Mouse (Mus musculus) lung, postnatal 25 days (tissue): ENCODE data around the gene Nudt7.

ENCODE experiments used
- DNase-seq: peaks from one replicate; pipeline ENCODE4 v3.0.0; 2022; ENCODE audit warnings: low spot score

Nudt7 gene

DNA sequence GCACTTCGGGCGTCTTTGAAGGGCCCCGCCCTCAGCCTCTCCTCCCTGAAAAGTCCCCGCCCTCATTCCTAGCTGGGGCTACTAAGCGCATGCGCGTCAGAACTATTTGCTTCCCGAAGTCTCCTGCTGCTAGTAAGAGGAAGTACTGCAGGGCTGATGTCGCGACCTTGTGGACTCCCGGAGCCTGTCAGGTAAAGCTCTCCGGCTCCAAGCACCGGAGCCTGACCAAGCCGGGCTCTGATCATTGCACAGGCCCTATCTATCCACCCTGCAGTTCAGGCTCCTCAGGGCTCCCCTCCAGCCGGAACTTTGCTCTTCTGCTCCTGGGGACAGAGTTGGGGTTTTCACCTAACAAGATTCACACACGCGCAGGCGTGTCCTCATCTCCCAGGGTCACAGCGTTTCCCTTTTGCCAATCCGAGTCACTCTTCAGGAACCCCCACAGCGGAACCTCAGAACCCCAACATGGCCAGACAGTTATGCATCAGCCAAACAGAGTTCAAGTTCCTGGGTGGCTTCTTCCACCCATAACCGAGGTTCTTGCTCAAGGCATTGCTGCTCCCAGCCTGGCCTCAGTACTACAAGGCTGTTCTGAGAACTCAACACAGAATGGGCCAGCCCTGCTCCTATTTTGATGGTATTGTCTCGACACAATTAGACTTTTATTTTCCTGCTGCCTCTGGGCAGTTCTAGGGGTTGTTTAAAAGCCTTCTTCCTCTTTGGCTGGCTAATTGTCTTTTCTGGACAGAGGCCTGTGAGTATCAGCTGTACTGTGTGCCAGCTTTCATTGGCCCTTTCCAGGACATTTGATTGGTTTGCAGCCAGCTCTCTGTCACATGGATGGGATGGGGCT is at the start of gene Nudt7:
Gene Nudt7, plus strand, starts transcription at position 48 of the 853 bp plus-strand sequence.
- peak; percentile 95 for DNase-seq

DNA sequence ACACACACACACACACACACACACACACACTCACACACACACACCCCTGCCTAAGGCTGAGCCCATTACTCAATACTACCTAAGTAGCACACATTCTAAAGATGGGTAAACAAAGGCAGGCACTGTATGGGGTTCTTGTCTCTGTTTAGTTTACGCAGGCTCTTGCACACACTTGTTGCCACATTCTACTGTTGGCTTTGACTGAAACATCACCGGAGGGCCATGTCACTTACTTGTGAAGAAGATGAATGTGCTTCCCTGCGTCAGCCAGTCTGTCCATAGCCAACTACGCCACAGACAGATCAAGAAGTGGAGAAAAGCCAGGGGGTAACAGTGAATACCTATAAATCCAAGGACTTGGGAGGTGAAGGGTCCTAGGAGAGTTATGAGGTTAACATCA is 45.4 kb upstream of the Nudt7 start:
- no peak for DNase-seq

DNA sequence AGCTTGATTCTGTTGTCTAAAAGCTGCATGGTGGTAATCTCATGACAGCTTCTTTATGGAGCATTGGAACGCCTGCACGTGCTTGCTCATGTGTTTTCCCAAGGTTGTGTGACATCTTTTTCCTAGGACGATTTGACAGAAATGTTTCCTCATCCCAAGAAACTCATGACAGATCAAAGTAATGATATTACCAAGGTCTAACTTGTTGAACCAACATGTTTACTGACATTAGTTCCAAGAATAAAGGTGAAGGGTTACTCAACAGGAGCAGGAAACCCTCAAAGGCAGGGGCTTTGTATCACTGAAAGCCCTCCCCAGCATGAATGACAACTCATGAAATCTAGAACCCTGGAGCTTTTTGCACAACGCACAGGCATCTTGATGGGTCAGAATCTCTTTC is 42.6 kb upstream of the Nudt7 start:
- DNase-seq = no peak

GRCm38 (mm10) chr8:114093321-114093720 is 40.0 kb upstream of the Nudt7 start:
- no peak for DNase-seq

- peak; percentile 7 for DNase-seq
Observed at GRCm38 (mm10) chr8:114094526-114094925, 38.8 kb upstream of the Nudt7 start.

GRCm38 (mm10) chr8:114100561-114101206 is 32.7 kb upstream of the Nudt7 start:
- no peak for DNase-seq

- DNase-seq = no peak
Observed at GRCm38 (mm10) chr8:114103401-114103800, 30.0 kb upstream of the Nudt7 start.

GRCm38 (mm10) chr8:114105971-114106370 is 27.4 kb upstream of the Nudt7 start:
- no peak for DNase-seq

GRCm38 (mm10) chr8:114109365-114110140 is 23.8 kb upstream of the Nudt7 start:
- no peak for DNase-seq

GRCm38 (mm10) chr8:114115076-114115475 is 18.3 kb upstream of the Nudt7 start:
- no peak for DNase-seq

- no peak for DNase-seq
Observed at GRCm38 (mm10) chr8:114116049-114116448, 17.3 kb upstream of the Nudt7 start.

- DNase-seq = no peak
Observed at GRCm38 (mm10) chr8:114117439-114117838, 15.9 kb upstream of the Nudt7 start.

- no peak for DNase-seq
Observed at GRCm38 (mm10) chr8:114121781-114122180, 11.6 kb upstream of the Nudt7 start.

- DNase-seq = no peak
Observed at GRCm38 (mm10) chr8:114123611-114124010, 9.7 kb upstream of the Nudt7 start.

GRCm38 (mm10) chr8:114124084-114124750 is 9.1 kb upstream of the Nudt7 start:
- DNase-seq = no peak

- DNase-seq = no peak
Observed at GRCm38 (mm10) chr8:114130838-114131237, 2.5 kb upstream of the Nudt7 start.

- DNase-seq = no peak
Observed at GRCm38 (mm10) chr8:114131421-114131820, 1.9 kb upstream of the Nudt7 start.

DNA sequence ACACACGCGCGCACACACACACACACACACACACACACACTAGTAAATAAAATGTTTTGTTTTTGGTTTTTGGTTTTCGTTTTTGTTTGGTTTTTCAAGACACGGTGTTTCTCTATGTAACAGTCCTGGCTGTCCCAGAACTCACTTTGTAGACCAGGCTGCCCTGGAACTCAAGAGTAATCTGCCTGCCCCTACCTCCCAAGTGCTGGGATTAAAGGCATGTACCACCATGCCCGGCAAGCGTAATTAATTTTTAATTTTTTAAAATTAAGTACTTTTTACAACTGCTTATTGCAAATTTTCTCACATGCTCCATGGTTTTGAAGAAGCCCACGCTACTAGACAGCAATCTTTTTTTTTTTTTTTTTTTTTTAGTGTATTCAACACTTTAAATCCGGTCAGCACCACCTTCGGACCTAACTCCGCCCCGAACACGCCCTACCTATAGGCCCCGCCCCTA is 277 bp upstream of the Nudt7 start:
- DNase-seq = no peak

- DNase-seq = no peak
Observed at GRCm38 (mm10) chr8:114136750-114137149, 3.4 kb downstream of the Nudt7 start.

- no peak for DNase-seq
Observed at GRCm38 (mm10) chr8:114137181-114137580, 3.8 kb downstream of the Nudt7 start.

DNA sequence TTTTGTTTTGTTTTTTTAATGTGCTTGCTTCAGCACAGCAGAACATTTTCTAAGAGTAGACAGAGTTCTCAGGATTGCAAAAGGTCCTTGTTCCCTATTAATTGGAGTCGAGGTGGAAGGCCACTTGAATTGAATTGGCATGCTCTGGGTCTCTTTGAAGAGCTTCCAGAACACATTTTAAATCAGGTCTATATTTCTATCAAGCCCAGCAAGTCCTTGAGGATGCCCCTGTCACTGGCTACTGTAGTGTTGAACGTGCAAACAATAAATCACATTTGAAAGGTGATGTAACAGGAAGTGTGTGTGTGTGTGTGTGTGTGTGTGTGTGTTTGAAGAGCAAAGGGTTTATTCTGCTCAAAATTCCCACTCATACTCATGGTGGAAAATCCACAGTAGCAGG is 7.1 kb downstream of the Nudt7 start:
- no peak for DNase-seq

- no peak for DNase-seq
Observed at GRCm38 (mm10) chr8:114142199-114142598, 8.8 kb downstream of the Nudt7 start.
